Mouse (Mus musculus): ENCODE results near the gene BC051142.

DNA sequence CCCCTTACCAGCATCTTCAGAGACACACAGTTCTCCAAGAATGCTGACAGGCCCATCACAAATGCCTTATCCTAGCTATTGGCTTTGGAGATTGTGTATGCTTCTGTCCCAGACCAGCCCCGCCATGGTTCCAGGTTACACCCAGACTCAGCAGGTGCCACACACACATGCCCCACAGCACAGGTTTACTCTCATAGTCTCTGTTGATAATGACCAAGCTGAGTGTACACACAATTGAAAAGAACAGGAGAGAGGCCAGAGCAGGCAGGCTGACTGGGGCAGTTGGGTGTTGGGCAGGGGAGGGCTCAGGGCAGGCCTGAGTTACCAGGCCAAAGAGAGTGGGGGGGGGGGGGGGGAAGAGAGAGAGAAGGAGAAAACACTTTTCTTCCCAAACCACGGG lies 77.8 kb downstream of the BC051142 start:
- TF ChIP-seq POLR2A (IDR thresholded peaks at IDR 0.05; ENCODE audit: low read depth, low read length), result no peak
- TF ChIP-seq CTCF (IDR thresholded peaks at IDR 0.05; ENCODE audit: extremely low read depth, insufficient read depth, insufficient read length, insufficient replicate concordance), result no peak
